Mouse (Mus musculus) lung, postnatal 14 days (tissue): Measurements from ENCODE around the gene Trim65.
"Not testable (repeated sequence)": the region's sequence is repeated elsewhere in the genome, so short reads cannot be mapped to it uniquely, and the experiment has no call there.

Experiments used
- DNase-seq: peaks from one replicate; pipeline ENCODE4 v3.0.0; 2021

Gene Trim65

GRCm38 (mm10) chr11:116106963-116107776, 23.8 kb downstream of the Trim65 start:
- DNase-seq: no peak

- DNase-seq: no peak
Observed at GRCm38 (mm10) chr11:116106154-116106962, 24.6 kb downstream of the Trim65 start.

GRCm38 (mm10) chr11:116105065-116105464, 25.9 kb downstream of the Trim65 start:
- no peak for DNase-seq

- peak; percentile 60 for DNase-seq
Observed at GRCm38 (mm10) chr11:116104006-116104646, 26.8 kb downstream of the Trim65 start.

GRCm38 (mm10) chr11:116103572-116103971, 27.4 kb downstream of the Trim65 start:
- DNase-seq: no peak

- DNase-seq: no peak
Observed at GRCm38 (mm10) chr11:116102472-116102871, 28.5 kb downstream of the Trim65 start.

GRCm38 (mm10) chr11:116101931-116102381, 29.0 kb downstream of the Trim65 start:
- peak; percentile 59 for DNase-seq

- no peak for DNase-seq
Observed at GRCm38 (mm10) chr11:116100839-116101238, 30.1 kb downstream of the Trim65 start.

GRCm38 (mm10) chr11:116100385-116100784, 30.5 kb downstream of the Trim65 start:
- peak; percentile 68 for DNase-seq

- no peak for DNase-seq
Observed at GRCm38 (mm10) chr11:116099462-116099861, 31.5 kb downstream of the Trim65 start.

GRCm38 (mm10) chr11:116098711-116099460, 32.0 kb downstream of the Trim65 start:
- DNase-seq: no peak

- DNase-seq: no peak
Observed at GRCm38 (mm10) chr11:116096213-116097108, 34.5 kb downstream of the Trim65 start.

- DNase-seq: peak; percentile 71
Observed at GRCm38 (mm10) chr11:116095573-116095972, 35.4 kb downstream of the Trim65 start.

GRCm38 (mm10) chr11:116093771-116094565, 37.0 kb downstream of the Trim65 start:
- DNase-seq: no peak

GRCm38 (mm10) chr11:116092959-116093358, 38.0 kb downstream of the Trim65 start:
- not testable (repeated sequence) for DNase-seq

- no peak for DNase-seq
Observed at GRCm38 (mm10) chr11:116091591-116091990, 39.3 kb downstream of the Trim65 start.

- DNase-seq: no peak
Observed at GRCm38 (mm10) chr11:116089545-116089944, 41.4 kb downstream of the Trim65 start.

- peak; percentile 35 for DNase-seq
Observed at GRCm38 (mm10) chr11:116088741-116089394, 42.1 kb downstream of the Trim65 start.

- no peak for DNase-seq
Observed at GRCm38 (mm10) chr11:116088188-116088587, 42.7 kb downstream of the Trim65 start.
